Mouse (Mus musculus) monocyte, adult 5-6 weeks (primary cell): ENCODE data around the gene 1190007I07Rik. TPM values are rescaled to one million over a fixed set of nuclear protein-coding genes. Genes with fewer than 3 reads are reported as not detected.

Experiments used
- ATAC-seq: fragments of 153-309, 156-312 bp; replicated peaks from 2 replicates; pipeline ENCODE4 v1.8.0; 2017; ENCODE audit warnings: mild to moderate bottlenecking; ENCODE audit not compliant: low TSS enrichment, insufficient number of reproducible peaks, severe bottlenecking, poor library complexity, low FRiP score
- total RNA-seq: library from RNA; stranded (forward); fragments of 200-1000, 200-491, 200-594 nt; gene quantifications from 3 replicates; pipeline ENCODE4 v1.2.3, GENCODE M21; 2017

The 1190007I07Rik gene
- total RNA-seq, result 14.7 to 25.2 TPM in 2 of 3 replicates, not detected in the other

DNA sequence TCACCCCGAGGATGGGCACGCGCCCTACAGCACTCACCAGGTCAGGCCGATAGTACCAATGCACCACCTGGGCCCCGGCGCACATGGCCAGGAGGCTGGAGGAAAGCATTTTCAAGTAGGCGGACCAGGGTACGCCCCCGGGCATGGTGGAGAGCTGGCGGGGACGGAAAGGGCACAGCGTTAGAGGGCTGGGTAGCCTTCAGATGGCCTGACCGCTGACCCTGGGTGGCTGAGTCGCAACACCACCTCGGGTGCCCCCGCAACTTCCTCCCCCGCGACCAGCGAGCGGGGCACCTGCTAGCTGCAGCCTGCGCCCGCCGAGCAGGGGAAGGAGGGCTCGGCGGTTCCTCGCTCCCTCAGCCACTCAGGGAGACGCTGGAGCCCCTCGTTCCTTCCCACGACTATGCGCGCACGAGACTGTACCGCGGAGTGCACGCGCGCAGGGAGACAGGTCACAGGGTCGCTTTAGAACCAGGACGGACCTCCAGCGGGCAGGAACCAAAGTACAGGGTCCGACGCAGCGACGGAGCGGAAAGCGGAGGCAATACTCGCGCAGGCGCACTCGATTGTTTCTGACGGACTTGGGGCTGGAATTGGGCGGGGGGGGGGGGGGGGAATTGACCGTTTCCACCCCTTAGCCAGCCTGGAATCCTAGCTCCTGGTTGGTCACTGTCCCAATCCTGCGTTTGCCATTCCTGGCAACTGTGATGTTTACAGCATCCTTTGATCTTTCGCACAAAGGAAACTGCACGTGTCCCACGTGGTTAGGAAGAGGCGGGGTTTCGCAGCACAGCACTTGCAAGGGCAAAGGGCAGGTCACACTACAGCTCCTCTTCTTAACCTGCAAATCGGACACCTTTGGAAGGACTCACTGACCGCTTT, at the start of gene 1190007I07Rik:
Gene 1190007I07Rik (minus strand): TSS at position 558 of the 882 bp plus-strand sequence.
- peak; percentile 81 for ATAC-seq

DNA sequence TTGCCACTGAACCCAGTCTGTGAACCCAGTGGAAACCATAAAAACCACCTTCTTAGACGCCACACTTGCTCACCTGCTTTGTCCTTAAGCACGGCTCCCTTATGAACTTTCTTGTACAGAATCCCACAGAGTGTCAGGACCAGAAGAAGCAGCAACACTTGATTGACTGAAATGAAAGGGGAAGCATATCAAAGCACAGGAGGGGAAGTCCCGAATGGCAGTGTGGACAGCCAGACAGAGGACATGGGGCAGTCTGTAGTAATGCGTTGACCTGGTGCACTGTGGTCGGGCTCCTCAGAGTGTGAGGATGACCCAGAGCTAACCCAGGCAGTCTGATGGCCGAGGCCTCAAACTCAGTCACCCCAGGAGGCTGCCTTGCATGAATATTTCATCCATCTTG, 47.2 kb upstream of the 1190007I07Rik start:
- peak; percentile 74; the same call in 1 of the 2 replicates for ATAC-seq

DNA sequence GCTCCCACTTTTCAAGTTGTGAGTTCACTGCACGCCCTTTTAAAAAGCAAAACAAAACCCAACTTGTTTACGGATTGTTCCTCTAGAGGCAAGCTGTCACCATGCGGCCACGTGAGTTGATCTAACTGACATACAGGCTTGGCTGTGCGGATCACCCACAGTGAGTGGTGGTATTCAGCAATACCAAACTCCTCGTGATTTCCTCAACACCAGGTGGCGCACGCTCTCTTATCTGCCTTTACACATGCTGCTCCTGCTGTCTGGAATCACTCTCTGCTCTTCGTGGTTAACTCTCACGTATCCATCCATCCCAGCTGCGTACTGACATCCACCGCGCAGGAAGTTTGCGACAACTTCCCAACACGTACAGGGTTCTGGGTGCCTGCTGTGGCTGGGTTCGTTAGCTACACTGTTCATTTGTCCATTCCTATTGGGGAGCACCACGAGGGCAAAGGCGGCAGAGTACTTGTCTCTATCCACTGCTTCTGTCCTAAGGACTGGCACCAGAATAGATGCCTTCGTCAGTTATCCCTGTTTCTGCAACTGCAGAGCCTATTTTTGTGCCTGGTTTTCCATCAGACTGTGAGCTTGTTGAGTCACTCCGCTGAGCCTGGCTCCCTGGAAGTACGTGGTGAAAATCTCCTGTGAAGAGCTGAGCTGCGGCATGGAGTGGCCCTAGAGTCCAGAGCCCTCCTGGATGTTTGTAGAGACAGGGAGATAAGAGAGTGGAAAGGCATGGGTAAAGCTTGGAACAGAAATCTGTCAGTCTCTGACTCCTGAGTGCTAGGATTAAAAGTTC, 43.6 kb upstream of the 1190007I07Rik start:
- ATAC-seq, result peak; percentile 80

DNA sequence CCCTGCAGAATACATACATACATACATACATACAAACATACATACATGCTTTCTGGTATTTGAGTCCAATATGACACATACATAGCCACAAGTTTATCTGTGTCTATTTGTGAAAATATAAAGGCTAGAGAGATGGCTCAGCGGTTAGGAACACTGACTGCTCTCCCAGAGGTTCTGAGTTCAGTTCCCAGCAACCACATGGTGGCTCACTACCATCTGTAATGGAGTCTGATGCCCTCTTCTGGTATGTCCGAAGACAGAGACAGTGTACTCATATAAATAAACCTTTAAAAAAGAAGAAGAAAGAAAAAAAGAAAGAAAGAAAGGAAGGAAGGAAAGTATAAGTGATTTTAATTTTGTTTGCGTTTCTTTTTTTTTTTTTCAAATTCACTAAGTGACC, 42.9 kb upstream of the 1190007I07Rik start:
- no peak for ATAC-seq

DNA sequence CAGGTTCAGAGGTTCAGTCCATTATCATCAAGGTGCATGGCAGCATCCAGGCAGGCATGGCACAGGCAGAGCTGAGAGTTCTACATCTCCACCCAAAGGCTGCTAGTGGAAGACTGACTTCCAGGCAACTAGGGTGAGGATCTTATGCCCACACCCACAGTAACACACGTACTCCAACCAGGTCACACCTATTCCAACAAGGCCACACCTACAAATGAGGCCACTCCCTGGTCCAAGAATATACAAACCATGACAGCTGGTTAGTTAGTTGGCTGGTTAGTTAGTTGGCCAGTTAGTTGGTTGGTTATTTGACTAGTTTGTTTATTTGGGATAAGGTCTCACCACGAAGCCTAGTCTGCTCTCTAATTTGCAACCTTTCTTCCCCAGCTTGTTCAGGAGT, 40.3 kb upstream of the 1190007I07Rik start:
- no peak for ATAC-seq

DNA sequence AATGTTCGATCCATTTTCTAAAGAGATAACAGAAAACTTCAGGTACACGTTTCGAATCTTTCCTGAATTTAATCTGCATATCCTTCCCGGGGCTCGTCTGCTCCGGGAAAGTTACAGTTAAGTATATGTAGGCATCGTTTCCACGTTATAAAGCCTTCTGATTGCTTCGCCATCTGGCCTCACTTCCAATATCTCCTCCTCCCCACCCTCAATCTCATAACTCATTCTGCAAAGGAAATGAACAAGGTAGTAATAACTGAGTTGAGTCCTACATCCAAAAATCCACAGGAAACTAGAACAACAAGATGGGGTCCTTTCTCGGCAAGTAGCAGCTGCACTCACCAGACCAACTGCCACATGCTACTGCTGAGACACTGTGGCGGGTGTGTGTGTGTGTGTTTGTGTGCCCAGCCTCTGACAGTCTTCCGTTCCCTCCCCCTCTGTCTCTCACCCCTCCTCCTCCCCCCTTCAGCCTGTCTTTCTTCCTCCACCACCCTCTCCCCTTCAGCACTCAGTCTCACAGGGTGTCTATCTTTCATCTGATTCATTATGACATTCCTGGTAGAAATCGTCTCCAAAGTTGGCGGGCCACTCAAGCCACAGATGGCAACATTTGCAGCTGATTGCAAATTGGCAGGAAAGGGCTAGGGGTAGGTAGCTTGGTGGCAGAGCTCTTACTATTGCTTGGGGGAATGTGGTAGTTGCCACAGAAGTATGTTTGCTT, 39.4 kb upstream of the 1190007I07Rik start:
- no peak for ATAC-seq

DNA sequence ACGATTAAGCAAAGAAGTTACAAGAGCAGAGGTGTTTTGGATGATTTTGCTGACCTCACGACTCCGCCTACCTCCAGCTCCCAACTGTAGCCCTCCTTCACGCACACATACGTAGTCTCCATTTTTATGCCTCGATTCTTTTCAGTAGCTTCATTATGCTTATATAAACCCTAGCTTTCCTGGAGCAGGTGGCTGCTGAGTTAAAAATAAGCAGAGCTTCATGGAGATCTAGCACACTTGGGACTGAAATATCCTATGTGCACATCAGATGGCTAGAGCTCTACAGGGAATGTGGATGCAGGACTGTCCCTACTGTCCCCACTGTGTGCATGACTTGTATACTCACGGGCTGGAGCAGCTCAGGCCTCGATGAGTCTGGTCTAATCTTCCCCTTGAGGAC, 38.8 kb upstream of the 1190007I07Rik start:
- ATAC-seq, result no peak

DNA sequence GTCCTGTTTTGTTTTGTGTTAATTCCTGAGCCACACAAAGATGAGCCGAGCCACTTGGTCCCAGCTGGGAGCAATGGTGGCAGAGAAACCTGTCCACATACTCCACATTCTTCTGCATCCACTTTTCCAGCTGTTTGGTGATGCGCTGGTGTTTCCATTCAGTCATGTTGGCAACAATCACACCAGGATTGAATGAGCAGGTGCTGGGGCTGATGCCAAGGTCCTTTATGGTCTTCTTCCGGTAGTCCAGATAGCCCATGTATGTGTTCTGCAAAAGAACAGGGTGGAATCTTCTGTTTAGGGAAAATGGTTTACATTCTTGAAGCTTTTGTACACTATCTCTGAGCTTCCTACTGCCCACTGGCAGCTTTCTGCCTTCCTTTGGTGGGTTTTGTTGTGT, 31.6 kb upstream of the 1190007I07Rik start:
- no peak for ATAC-seq

DNA sequence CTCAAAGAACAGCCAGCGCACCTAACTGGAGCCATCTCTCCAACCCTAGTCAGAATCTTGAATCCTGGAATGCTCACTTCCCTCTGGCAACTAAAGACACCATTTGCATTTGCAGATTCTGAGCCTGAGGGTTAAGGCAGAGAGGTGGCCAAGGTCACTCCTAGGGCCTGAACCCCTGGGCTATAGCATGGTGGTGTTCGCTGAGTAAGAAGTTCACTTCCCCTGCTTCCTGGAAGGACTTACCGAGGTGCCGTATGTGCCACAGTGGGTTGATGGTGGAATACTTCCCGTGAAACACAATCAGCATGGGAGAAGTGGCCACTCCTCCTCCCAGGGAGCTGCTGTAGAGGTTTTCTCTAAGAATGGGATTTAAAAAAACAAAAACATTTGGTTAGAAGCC, 29.6 kb upstream of the 1190007I07Rik start:
- ATAC-seq, result no peak

DNA sequence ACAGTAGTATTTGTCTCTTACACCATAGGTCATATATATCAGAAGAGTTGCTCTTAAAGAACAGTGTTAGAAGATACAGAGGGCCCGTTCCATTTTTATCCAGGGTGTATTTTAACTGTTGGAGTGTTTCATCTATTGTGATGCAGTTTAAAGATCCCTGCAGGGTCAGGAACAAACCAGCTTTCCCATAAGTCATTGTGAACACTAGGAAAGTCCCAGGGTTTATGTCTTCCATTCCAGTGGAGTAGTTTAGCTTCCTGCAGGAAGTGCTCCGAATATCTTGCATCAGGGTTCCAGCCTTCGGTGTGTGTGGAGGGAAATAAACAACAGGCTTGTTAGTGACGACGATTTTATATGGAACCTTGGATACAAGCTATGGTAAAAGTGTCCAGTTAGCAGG, 28.2 kb upstream of the 1190007I07Rik start:
- no peak for ATAC-seq

DNA sequence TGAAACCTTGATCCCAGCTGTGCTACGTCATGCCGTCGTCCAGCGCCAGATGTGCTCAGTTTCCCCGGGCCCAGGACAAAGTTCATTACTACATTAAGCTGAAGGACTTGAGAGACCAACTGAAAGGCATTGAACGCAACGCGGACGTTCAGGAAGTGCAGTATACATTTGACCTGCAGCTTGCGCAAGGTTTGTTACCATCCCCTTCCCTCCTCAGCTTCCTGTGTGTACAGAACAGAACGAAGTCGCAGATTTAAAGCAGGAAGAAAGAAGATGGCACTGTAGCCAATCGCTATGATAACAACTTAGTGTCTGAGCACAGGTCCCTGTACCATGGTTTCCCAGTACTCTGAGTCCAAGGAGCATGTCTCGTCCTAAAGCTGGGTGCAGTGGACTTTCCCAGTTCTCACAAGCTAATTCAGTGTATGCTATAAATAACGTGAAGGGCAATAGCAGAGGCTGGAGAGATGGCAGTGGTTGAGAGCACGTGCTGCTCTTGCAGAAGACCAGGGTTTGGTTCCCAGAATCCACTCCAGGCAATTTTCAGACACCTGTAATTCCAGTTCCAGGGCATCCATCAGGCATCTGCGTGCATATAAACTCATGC, 24.3 kb upstream of the 1190007I07Rik start:
- ATAC-seq, result peak; percentile 73

DNA sequence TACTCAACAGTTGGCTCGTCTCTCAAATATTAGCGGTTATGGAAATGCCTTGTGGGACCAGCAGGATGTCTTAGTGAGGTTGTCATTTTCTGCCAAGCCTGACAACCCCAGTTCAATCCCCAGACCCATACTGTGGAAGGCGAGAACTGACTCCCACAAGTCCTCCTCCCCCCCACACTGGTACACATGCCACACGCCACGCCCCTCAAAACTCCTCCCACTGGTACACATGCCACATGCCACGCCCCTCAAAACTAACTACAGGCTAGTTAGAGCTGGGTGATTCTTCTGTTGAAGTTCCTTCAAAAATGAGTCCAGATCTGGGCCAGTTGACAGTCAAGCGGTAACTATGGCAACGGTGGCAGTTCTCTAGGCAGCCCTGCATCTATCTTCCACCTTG, 23.1 kb upstream of the 1190007I07Rik start:
- no peak for ATAC-seq

DNA sequence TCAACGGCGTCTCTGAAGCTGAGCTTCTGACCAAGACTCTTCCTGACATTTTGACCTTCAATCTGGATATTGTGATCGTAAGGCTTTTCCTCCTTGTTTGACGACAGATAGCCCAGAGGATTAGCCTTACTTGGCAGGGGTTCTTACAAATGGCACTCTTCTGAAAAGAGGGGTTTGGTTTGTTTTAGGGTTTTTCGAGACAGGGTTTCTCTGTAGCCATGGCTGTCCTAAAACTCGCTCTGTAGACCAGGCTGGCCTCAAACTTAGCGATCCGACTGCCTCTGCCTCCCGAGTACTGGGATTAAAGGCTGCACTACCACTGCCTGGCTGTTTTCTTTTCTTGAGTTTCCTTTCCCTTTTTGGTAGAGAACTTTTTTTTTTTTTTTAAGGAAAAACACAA, 18.5 kb upstream of the 1190007I07Rik start:
- no peak for ATAC-seq

DNA sequence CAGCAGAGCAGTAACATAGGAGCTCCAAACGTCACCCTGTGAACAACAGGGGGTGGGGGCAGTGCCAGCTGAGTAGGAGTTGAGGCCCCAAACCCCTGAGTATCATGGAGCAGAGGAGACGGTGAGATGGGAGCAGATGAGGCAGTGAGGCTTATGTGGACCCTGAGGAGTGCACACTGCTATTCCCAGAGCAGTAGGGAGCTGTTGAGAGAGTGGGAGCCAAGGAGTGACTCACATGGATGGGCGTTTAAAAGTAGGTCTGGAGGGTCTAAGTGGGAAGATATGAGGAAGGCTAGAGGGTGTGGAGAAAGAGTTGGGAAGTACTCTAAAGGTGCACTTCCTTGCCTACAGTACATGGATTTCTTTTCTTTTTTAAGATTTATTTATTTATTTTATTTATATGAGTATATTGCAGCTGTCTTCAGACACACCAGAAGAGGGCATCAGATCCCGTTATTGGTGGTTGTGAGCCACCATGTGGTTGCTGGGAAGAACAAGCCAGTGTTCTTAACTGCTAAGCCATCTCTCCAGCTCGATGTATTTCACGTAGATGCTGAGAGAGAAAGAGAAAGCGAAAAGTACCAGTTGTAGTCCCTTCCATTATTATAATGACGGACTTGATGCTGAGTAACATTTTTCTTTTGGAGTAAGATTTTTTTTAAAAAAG, 16.1 kb upstream of the 1190007I07Rik start:
- ATAC-seq, result no peak

DNA sequence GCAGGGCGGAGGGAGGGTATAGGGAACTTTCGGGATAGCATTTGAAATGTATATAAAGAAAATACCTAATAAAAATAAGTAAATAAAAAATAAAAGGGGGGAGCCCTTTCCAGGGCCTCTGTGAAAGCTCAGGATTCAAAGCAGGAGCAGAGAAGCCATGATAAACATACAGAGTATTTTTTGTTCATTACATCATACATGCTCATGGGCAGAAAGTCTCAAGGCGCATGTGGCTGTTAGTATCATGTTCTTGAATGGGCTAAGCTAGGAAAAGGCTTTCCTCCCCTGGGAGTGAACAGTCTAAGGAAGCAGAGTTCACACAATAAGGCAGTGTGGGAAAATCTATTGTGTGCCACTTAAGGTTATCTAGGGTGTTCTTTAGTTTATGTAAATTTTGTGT, 13.3 kb upstream of the 1190007I07Rik start:
- no peak for ATAC-seq

DNA sequence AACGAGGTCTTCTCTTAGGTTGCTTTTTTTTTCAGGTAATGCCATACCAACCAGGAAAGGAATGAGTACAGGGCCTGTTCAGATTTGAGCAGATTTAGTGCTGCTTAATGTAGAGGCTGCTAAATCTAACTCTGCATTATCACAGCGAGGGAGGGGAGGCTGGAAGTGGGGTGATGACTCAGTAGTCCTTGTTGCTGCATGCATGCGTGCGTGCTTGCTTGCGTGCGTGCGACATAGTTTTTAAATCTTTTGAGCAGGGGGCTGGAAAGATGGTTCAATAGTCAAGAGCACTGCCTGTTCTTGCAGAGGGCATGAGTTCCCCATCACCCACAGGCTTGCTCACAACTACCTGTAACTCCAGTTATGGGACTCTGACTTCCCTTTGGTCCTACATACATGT, 11.3 kb upstream of the 1190007I07Rik start:
- no peak for ATAC-seq

DNA sequence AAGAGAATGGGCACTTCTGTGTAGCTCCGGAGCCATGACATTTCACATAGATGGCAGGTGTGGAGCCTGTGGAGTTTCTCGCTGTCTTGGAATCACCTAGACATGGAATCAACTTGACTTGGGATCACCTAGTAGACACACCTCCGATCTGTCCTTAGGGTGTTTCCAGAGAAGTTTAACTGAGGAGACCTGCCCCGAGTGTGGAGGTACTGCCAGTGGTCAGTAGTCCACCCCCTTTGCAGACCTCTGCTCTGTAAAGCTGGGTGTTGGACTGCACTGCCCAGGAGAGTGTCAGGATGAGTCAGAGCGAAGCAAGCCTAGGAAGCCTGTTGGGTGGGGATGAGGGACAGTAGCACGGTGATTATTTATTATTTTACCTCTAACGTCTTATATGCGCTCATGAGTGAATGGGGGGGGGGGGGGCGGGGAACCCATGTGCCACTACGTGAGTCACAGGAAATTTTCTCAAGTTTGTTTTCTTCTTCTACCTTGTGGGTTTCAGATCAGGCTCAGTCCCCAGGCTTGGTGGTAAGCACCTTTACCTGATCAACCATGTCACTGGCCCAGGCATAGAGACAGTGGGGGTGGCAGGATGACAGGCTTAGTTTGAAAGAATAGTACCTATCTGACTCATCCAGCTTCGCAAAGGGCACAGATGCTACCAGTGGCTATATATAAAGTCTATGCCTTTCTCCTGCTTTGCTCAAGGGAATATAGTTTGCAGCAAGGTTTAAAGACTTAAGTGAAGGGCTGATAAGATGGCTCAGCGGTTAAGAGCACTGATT, 9.7 kb upstream of the 1190007I07Rik start:
- ATAC-seq, result no peak

DNA sequence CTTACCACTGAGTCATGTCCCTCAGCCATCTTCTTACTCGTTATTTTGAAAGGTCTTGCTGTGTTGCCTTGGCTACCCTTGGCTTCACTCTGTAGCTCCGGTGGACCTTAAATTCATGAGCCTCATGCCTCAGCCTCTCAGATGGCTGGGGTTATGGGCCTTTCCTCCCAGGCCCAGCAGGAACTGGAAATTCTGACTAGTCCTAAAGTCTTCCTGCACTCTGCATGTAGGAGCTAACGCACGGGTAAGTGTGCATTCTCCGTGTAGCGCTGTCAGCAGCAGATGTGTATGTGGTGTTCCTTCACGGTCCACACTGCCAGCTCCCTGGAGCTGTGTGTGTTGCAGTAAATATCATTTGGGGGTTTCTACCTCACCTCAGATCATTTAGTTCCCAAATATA, 8.1 kb upstream of the 1190007I07Rik start:
- no peak for ATAC-seq
